Mouse (Mus musculus) CH12.LX (cell line): Measurements from ENCODE around the gene Eif3l. TPM values are rescaled to one million over a fixed set of nuclear protein-coding genes. Genes with fewer than 3 reads are reported as not detected.

ENCODE experiments used
- DNase-seq: peaks from one replicate; pipeline ENCODE4 v3.0.0-alpha.2; 2013; ENCODE audit errors: extremely low read depth
- H3K27ac ChIP-seq: 2 replicates; pipeline ENCODE4 v1.5.1; 2012; ENCODE audit warnings: low read depth, mild to moderate bottlenecking, control low read depth, moderate library complexity; ENCODE audit not compliant: insufficient read depth
- H3K27me3 ChIP-seq: replicated peaks from 2 replicates; pipeline ENCODE3; 2012; ENCODE audit warnings: inconsistent platforms
- H3K36me3 ChIP-seq, 2 experiments: replicated peaks in 1 of 2; 2 replicates each; pipeline versions ENCODE3 to v1.6.1; 2012; ENCODE audit warnings: inconsistent platforms in 1 of 2, low read length in 1 of 2, mild to moderate bottlenecking in 1 of 2, mixed read lengths in 1 of 2, moderate library complexity in 1 of 2; ENCODE audit not compliant: control insufficient read depth in 1 of 2, insufficient read depth in 1 of 2
- H3K4me1 ChIP-seq, 2 experiments: 2 replicates each; pipeline ENCODE4 v1.6.1; 2012; ENCODE audit warnings: inconsistent platforms in 1 of 2, moderate library complexity in 1 of 2; ENCODE audit not compliant: insufficient read depth in 2 of 2, control insufficient read depth in 1 of 2
- H3K4me2 ChIP-seq: 2 replicates; pipeline ENCODE4 v1.6.1; 2012; ENCODE audit warnings: low read depth, mild to moderate bottlenecking, control low read depth; ENCODE audit not compliant: poor library complexity, insufficient read depth, severe bottlenecking
- H3K4me3 ChIP-seq, 3 experiments: fragments of 150-350 bp in 1 of 3; sonication (generic) in 1 of 3; replicated peaks in 1 of 3; 2 replicates each; pipeline versions ENCODE3 to v1.5.1; 2011 to 2012; ENCODE audit warnings: low read depth in 2 of 3, low read length in 2 of 3, mild to moderate bottlenecking in 2 of 3, moderate library complexity in 2 of 3, control low read depth in 1 of 3, improper control_type of control experiment in 1 of 3, inconsistent platforms in 1 of 3, mixed read lengths in 1 of 3; ENCODE audit not compliant: poor library complexity in 1 of 3
- H3K79me2 ChIP-seq: replicated peaks from 2 replicates; pipeline ENCODE4 v1.6.1; 2012; ENCODE audit warnings: mild to moderate bottlenecking, moderate library complexity; ENCODE audit not compliant: control insufficient read depth, poor library complexity, insufficient read depth, severe bottlenecking; ENCODE audit errors: extremely low read depth
- H3K9ac ChIP-seq: 2 replicates; pipeline ENCODE4 v1.6.1; 2012; ENCODE audit warnings: low read depth, mild to moderate bottlenecking, control low read depth, moderate library complexity; ENCODE audit not compliant: insufficient read depth
- H3K9me3 ChIP-seq: replicated peaks from 2 replicates; pipeline ENCODE3; 2012; ENCODE audit warnings: low read length, inconsistent platforms, mixed read lengths
- CHD2 ChIP-seq: IDR thresholded peaks from 2 replicates; pipeline ENCODE4 v1.6.1; 2011; ENCODE audit warnings: low read length, improper control_type of control experiment
- CTCF ChIP-seq, 2 experiments: IDR thresholded peaks in 1 of 2; conservative IDR thresholded peaks in 1 of 2; 2 replicates each; pipeline ENCODE4 v1.5.1; 2011 to 2012; ENCODE audit warnings: low read depth in 2 of 2, low read length in 2 of 2, improper control_type of control experiment in 1 of 2, inconsistent platforms in 1 of 2, mild to moderate bottlenecking in 1 of 2, moderate library complexity in 1 of 2
- E2F4 ChIP-seq: IDR thresholded peaks from 2 replicates; pipeline ENCODE4 v1.6.1; 2011; ENCODE audit warnings: low read depth, low read length, improper control_type of control experiment; ENCODE audit not compliant: insufficient replicate concordance
- HCFC1 ChIP-seq: IDR thresholded peaks from 2 replicates; pipeline ENCODE4 v1.6.1; 2012; ENCODE audit warnings: low read depth, mild to moderate bottlenecking, inconsistent platforms, low read length, improper control_type of control experiment
- IRF4 ChIP-seq: IDR thresholded peaks from 2 replicates; pipeline ENCODE4 v1.6.1; 2014; ENCODE audit warnings: low read depth, mild to moderate bottlenecking, inconsistent platforms, low read length, improper control_type of control experiment
- JUN ChIP-seq: IDR thresholded peaks from 2 replicates; pipeline ENCODE4 v1.6.1; 2011; ENCODE audit warnings: low read depth, mild to moderate bottlenecking, low read length, improper control_type of control experiment, moderate library complexity; ENCODE audit not compliant: insufficient read depth
- KAT2A ChIP-seq: IDR thresholded peaks from 2 replicates; pipeline ENCODE4 v1.6.1; 2012; ENCODE audit warnings: low read length, improper control_type of control experiment, inconsistent platforms; ENCODE audit not compliant: insufficient replicate concordance
- MAX ChIP-seq: IDR thresholded peaks from 2 replicates; pipeline ENCODE4 v1.6.1; 2011; ENCODE audit warnings: low read length, improper control_type of control experiment
- MAZ ChIP-seq: IDR thresholded peaks from 2 replicates; pipeline ENCODE4 v1.6.1; 2012; ENCODE audit warnings: low read depth, mild to moderate bottlenecking, inconsistent platforms, low read length, improper control_type of control experiment, moderate library complexity
- NRF1 ChIP-seq: IDR thresholded peaks from 2 replicates; pipeline ENCODE4 v1.6.1; 2014; ENCODE audit warnings: low read depth, mild to moderate bottlenecking, inconsistent platforms, low read length, improper control_type of control experiment, moderate library complexity
- PAX5 ChIP-seq: IDR thresholded peaks from 2 replicates; pipeline ENCODE4 v1.6.1; 2012; ENCODE audit warnings: low read length, inconsistent platforms, mixed read lengths
- POLR2A ChIP-seq: IDR thresholded peaks from 2 replicates; pipeline ENCODE4 v1.6.1; 2011; ENCODE audit warnings: low read depth, mild to moderate bottlenecking, improper control_type of control experiment, low read length
- POLR2AphosphoS2 ChIP-seq: IDR thresholded peaks from 2 replicates; pipeline ENCODE4 v1.6.1; 2011; ENCODE audit warnings: low read depth, low read length, improper control_type of control experiment
- RAD21 ChIP-seq: IDR thresholded peaks from 2 replicates; pipeline ENCODE4 v1.6.1; 2011; ENCODE audit warnings: low read depth, mild to moderate bottlenecking, low read length, improper control_type of control experiment, moderate library complexity
- RCOR1 ChIP-seq: conservative IDR thresholded peaks from 2 replicates; pipeline ENCODE4 v1.6.1; 2012; ENCODE audit warnings: low read depth, mild to moderate bottlenecking, inconsistent platforms, low read length, improper control_type of control experiment
- SIN3A ChIP-seq: IDR thresholded peaks from 2 replicates; pipeline ENCODE4 v1.6.1; 2012; ENCODE audit warnings: low read length, improper control_type of control experiment, inconsistent platforms
- SMC3 ChIP-seq: IDR thresholded peaks from 2 replicates; pipeline ENCODE4 v1.6.1; 2011; ENCODE audit warnings: low read depth, low read length, improper control_type of control experiment
- TBP ChIP-seq: conservative IDR thresholded peaks from 2 replicates; pipeline ENCODE4 v1.6.1; 2011; ENCODE audit warnings: low read depth, low read length, improper control_type of control experiment
- USF2 ChIP-seq: conservative IDR thresholded peaks from 2 replicates; pipeline ENCODE4 v1.6.1; 2011; ENCODE audit warnings: low read depth, low read length, improper control_type of control experiment
- ZC3H11A ChIP-seq: IDR thresholded peaks from 2 replicates; pipeline ENCODE4 v1.6.1; 2012; ENCODE audit warnings: low read depth, mild to moderate bottlenecking, inconsistent platforms, low read length, improper control_type of control experiment
- ZMIZ1 ChIP-seq: IDR thresholded peaks from 2 replicates; pipeline ENCODE4 v1.6.1; 2012; ENCODE audit warnings: low read depth, mild to moderate bottlenecking, inconsistent platforms, low read length, improper control_type of control experiment
- dilution Hi-C: fragments of 300-500 bp; cut with MboI; formaldehyde crosslinking; loops from 2 replicates; pipeline ENCODE4 v1.14.3; 2020; ENCODE audit warnings: low sequenced_read_pairs; ENCODE audit not compliant: extremely low pct_unique_long_range_greater_than_20kb, extremely low pct_ligation_motif_present
- in situ Hi-C: fragments of 300-500 bp; cut with MboI; formaldehyde crosslinking; loops from 3 replicates; pipeline ENCODE4 v1.14.3; 2019; ENCODE audit warnings: low sequenced_read_pairs, low pct_ligation_motif_present, low pct_unique_long_range_greater_than_20kb, mixed read lengths
- polyA plus RNA-seq: library from polyadenylated mRNA; unstranded; fragments of >175 nt; gene quantifications from 2 replicates; pipeline ENCODE4 v1.2.1, GENCODE M21; 2012; ENCODE audit warnings: low read depth; ENCODE audit not compliant: insufficient read length
- total RNA-seq, 2 experiments: library from RNA; depleted of rRNA; stranded (reverse); fragments of 300-350 nt in 1 of 2; fragments of >200 nt in 1 of 2; gene quantifications; 2 replicates each; pipeline ENCODE4 v1.2.3; 2012 to 2014

The Eif3l gene
- total and polyA plus RNA-seq, 3 experiments = 303 to 379 (median 323) TPM

DNA sequence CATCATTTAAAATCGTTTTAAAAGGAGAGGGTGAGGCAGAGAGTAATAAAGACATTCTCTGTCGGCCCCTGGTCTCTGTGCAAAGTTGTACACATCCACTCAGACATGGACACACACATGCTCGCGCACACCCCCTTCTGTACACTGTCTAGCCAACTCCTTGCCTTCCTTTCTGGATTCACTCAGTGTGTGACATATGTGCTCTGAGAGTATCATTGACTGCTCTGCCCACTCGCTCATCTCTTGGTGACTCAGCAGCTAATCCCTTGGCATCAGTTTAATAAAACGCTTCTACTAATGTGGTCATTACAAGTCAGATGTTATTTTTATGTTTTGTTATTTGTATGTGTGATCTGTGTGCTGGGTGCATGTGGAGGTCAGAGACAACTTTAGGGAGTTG, 17.3 kb downstream of the Eif3l start:
- H3K4me2 ChIP-seq = no peak overlapping the region
- in situ Hi-C loops (no loop called here), dilution Hi-C loops (no loop called here)
- no peaks in the 10 kb centered on the region for H3K9me3 ChIP-seq
- peaks cover 5% of the 10 kb centered on the region; the same call in 1 of the 2 replicates for H3K79me2 ChIP-seq
- no peak for DNase-seq
- H3K27ac ChIP-seq = no peak overlapping the region
- no peak for TF ChIP-seq KAT2A
- no peak for TF ChIP-seq NRF1
- TF ChIP-seq RCOR1 = no peak
- TF ChIP-seq IRF4 = no peak
- H3K4me3 ChIP-seq = no peak overlapping the region
- H3K4me1 ChIP-seq = no peaks in the 10 kb centered on the region
- H3K27me3 ChIP-seq = no peaks in the 10 kb centered on the region
- peaks cover 72 to 90% of the 10 kb centered on the region in 2 experiments for H3K36me3 ChIP-seq
- H3K9ac ChIP-seq = no peak overlapping the region

DNA sequence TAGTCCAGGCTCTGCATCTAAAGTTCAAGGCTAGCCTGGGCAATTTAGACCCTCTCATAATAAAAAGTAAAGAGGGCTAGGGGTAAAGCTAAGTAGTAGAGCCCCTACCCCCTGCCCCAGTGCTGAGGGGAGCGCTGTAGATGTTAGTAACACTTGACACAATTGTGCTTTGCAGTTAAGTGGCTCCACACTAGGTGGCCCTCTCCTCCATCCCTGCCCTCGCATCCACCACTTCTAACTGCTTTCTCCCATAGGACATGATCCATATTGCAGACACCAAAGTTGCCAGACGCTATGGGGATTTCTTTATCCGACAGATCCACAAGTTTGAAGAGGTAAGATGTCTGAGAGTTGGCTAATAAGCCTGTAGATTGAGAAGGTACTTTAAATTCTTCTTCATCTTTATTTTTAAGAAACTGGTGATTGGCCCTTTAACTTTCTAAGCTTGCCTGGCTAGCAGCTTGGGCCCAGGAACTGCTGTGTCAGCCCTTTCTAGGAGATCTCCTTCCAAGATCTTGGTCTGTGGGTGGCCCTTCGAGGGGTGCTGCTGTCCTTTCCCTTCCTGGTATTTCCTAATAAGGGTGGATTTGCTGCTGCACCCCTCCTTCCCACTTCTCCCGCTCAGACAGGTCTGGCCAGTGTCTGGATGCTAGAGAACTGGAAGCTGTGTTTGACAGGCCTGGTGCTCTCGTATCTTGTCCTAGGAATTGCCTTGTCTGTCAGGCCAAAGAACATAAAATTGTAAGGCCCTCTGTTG, 18.3 kb downstream of the Eif3l start:
- Histone ChIP-seq H3K4me3 (no peak overlapping the region), H3K27me3 (no peaks in the 10 kb centered on the region), H3K4me1 (no peaks in the 10 kb centered on the region), H3K36me3 (peaks cover 67 to 86% of the 10 kb centered on the region in 2 experiments), H3K4me2 (no peak overlapping the region), H3K79me2 (peaks cover 5% of the 10 kb centered on the region; the same call in 1 of the 2 replicates), H3K9me3 (no peaks in the 10 kb centered on the region), H3K27ac (no peak overlapping the region), H3K9ac (no peak overlapping the region)
- in situ Hi-C loops = no loop called here
- no peak for DNase-seq
- dilution Hi-C loops = no loop called here
- TF ChIP-seq RAD21 (peak; percentile 15), MAZ (no peak), CTCF (conservative IDR thresholded peaks at IDR 0.05 in 1 of 2, IDR thresholded peaks at IDR 0.05 in 1 of 2; ENCODE audit: low read depth in 2 of 2, low read length in 2 of 2) (peak in 1 of 2 experiments; percentile 48; a peak in 2 of 4 replicates), HCFC1 (no peak), IRF4 (no peak)

DNA sequence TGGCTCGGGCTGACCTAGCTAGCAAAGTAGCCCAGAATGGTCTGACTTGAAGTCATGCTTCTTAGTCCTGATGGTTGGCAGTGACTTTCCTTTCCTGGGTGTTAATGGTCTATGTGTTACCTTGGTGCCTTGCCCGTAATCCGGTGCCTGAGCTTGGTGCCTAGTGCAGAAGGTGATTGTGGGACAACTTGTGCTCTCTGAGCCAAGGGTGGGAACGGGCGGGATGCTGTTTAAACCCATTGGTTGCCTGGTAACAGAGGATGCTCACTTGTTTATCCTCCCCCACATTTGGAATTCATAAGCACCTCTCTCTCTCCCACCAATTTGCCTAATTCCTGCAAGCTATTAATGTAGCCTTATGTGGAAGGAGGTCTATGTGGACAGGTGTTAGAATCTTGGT, 20.5 kb downstream of the Eif3l start:
- TF ChIP-seq E2F4 (no peak), POLR2AphosphoS2 (no peak), SMC3 (no peak), MAX (no peak), PAX5 (no peak), JUN (no peak), SIN3A (no peak), HCFC1 (no peak), NRF1 (no peak), POLR2A (no peak), CTCF (conservative IDR thresholded peaks at IDR 0.05 in 1 of 2, IDR thresholded peaks at IDR 0.05 in 1 of 2; ENCODE audit: low read depth in 2 of 2, low read length in 2 of 2) (no peak), ZC3H11A (no peak), CHD2 (no peak), USF2 (no peak), TBP (no peak), ZMIZ1 (no peak)
- Histone ChIP-seq H3K9me3 (no peaks in the 10 kb centered on the region), H3K27ac (no peak overlapping the region), H3K36me3 (peaks cover 48 to 65% of the 10 kb centered on the region in 2 experiments), H3K27me3 (no peaks in the 10 kb centered on the region), H3K4me2 (no peak overlapping the region), H3K9ac (no peak overlapping the region), H3K4me1 (no peaks in the 10 kb centered on the region), H3K4me3 (no peak overlapping the region), H3K79me2 (peaks cover 2% of the 10 kb centered on the region; the same call in 1 of the 2 replicates)
- in situ Hi-C loops = loop anchor here (5.0 kb wide), 1 partner anchor 42 kb away; no protein-coding TSS in a partner anchor
- dilution Hi-C loops = no loop called here
- no peak for DNase-seq
